Mouse (Mus musculus) heart, postnatal 0 days (tissue): Measurements from ENCODE around the gene Tpcn1.
A peak's percentile ranks its signal among the peaks of the same experiment; 100 is the strongest.

Source experiments
- CTCF ChIP-seq: IDR thresholded peaks from 2 replicates; pipeline ENCODE4 v1.5.1; 2016; ENCODE audit warnings: antibody characterized with exemption, control low read depth, low read depth
- EP300 ChIP-seq: IDR thresholded peaks from 2 replicates; pipeline ENCODE4 v1.6.1; 2016; ENCODE audit warnings: antibody characterized with exemption, low read depth

- TF ChIP-seq EP300 (no peak), CTCF (peak; percentile 64)
Measured at GRCm38 (mm10) chr5:120525737-120526136, 62.7 kb downstream of the Tpcn1 start.
